Mouse (Mus musculus): ENCODE measurements around the gene Ism2. TPM values are rescaled to one million over a fixed set of nuclear protein-coding genes. Genes with fewer than 3 reads are reported as not detected.

The Ism2 gene
- polyA plus RNA-seq, 1 experiment from 2014 or later, result 0.39 TPM

DNA sequence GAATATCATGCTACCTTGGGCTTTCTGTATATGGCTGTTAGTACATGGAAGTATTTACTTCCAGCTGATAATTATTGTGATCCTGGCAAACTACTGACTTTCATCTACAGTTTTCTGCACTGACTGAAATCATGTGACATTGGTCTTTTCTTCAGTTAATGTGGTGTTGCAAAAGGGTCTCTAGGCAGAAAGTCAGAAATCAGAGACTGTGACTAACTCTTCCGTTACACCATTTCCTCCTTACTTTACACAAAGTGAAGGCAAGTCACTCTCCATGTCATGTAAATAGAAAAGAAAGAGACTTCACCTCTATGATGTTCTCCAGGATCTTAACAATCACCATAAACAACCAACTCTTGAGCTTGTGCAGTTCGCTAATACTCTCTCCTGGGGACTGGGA is 69.9 kb downstream of the Ism2 start:
- 84% methylated on average over 2 of the region's 2 CpGs for WGBS
- TF ChIP-seq CTCF (IDR thresholded peaks at IDR 0.05; ENCODE audit: low read depth), result no peak
- Histone ChIP-seq H3K9ac (ENCODE audit: low read depth, low read length) (no peak overlapping the region), H3K36me3 (ENCODE audit: insufficient read depth, low read length) (no peaks in the 10 kb centered on the region), H3K4me3 (replicated peaks; ENCODE audit: low read depth, low read length) (no peak overlapping the region), H3K9me3 (replicated peaks; ENCODE audit: low read length) (no peaks in the 10 kb centered on the region), H3K27me3 (ENCODE audit: insufficient read depth, low read length) (no peaks in the 10 kb centered on the region), H3K4me1 (replicated peaks; ENCODE audit: insufficient read depth, low read length) (no peaks in the 10 kb centered on the region), H3K27ac (no peak overlapping the region), H3K4me2 (ENCODE audit: low read length) (no peak overlapping the region)
- DNase-seq (ENCODE audit: low spot score) (no peak), ATAC-seq (replicated peaks; ENCODE audit: low FRiP score, low read depth) (no peak)

Small RNA genes within 50 kb of the gene (microRNA-seq; reads per million reads assigned to microRNA genes)
- gene Gm47293, result not detected

Other genes starting within 250 kb of the Ism2 start
- 0.24 and 0.33 TPM in 2 replicates for gene Ngb, start 197.2 kb downstream of the Ism2 start, polyA plus RNA-seq (2015; fragmentation: Nextera tagmentation; extraction: Ambion mirVana)
- gene Gstz1, start 152.5 kb downstream of the Ism2 start, polyA plus RNA-seq (2015; fragmentation: Nextera tagmentation; extraction: Ambion mirVana), result 89.7 and 91.3 TPM in 2 replicates
- 14.6 TPM in 2 replicates for gene Pomt2, start 151.7 kb downstream of the Ism2 start, polyA plus RNA-seq (2015; fragmentation: Nextera tagmentation; extraction: Ambion mirVana)
- 1.3 and 1.4 TPM in 2 replicates for gene Samd15, start 100.0 kb downstream of the Ism2 start, polyA plus RNA-seq (2015; fragmentation: Nextera tagmentation; extraction: Ambion mirVana)
- 1.7 and 1.8 TPM in 2 replicates for gene Tmed8, start 99.3 kb downstream of the Ism2 start, polyA plus RNA-seq (2015; fragmentation: Nextera tagmentation; extraction: Ambion mirVana)
- gene Noxred1, start 61.0 kb downstream of the Ism2 start, polyA plus RNA-seq (2015; fragmentation: Nextera tagmentation; extraction: Ambion mirVana), result 0.17 TPM in 1 of 2 replicates, not detected in the other
- gene Vipas39, start 33.4 kb downstream of the Ism2 start, polyA plus RNA-seq (2015; fragmentation: Nextera tagmentation; extraction: Ambion mirVana), result 38.1 and 44.1 TPM in 2 replicates
- 149 and 157 TPM in 2 replicates for gene Ahsa1, start 33.2 kb downstream of the Ism2 start, polyA plus RNA-seq (2015; fragmentation: Nextera tagmentation; extraction: Ambion mirVana)
- gene Sptlc2, start 88.7 kb upstream of the Ism2 start, polyA plus RNA-seq (2015; fragmentation: Nextera tagmentation; extraction: Ambion mirVana), result 131 and 134 TPM in 2 replicates
- gene Slirp, start 144.2 kb upstream of the Ism2 start, polyA plus RNA-seq (2015; fragmentation: Nextera tagmentation; extraction: Ambion mirVana), result 289 and 348 TPM in 2 replicates
- gene Alkbh1, start 144.3 kb upstream of the Ism2 start, polyA plus RNA-seq (2015; fragmentation: Nextera tagmentation; extraction: Ambion mirVana), result 24.1 and 27.7 TPM in 2 replicates
- 130 and 132 TPM in 2 replicates for gene Snw1, start 172.6 kb upstream of the Ism2 start, polyA plus RNA-seq (2015; fragmentation: Nextera tagmentation; extraction: Ambion mirVana)
- not detected in 2 replicates for gene Gm5788, start 195.0 kb upstream of the Ism2 start, polyA plus RNA-seq (2015; fragmentation: Nextera tagmentation; extraction: Ambion mirVana)
- not detected in 2 replicates for gene Gm8300, start 214.6 kb upstream of the Ism2 start, polyA plus RNA-seq (2015; fragmentation: Nextera tagmentation; extraction: Ambion mirVana)

Measured in kidney, postnatal 0 days (tissue).